Mouse (Mus musculus): ENCODE results near the gene Atg10.

- TF ChIP-seq CTCF (IDR thresholded peaks at IDR 0.05; ENCODE audit: borderline replicate concordance, insufficient read depth, low read length) (no peak), POLR2A (IDR thresholded peaks at IDR 0.05; ENCODE audit: low read depth, low read length) (no peak)
Observed at GRCm38 (mm10) chr13:91237976-91238375, 14.2 kb upstream of the Atg10 start.
